Mouse (Mus musculus): ENCODE measurements around the gene Foxn3. TPM values are rescaled to one million over a fixed set of nuclear protein-coding genes. Genes with fewer than 3 reads are reported as not detected.

Gene Foxn3
- 87.3 and 91.9 TPM in 2 replicates for polyA plus RNA-seq (2014; fragmentation: Nextera tagmentation; extraction: Ambion mirVana)

GRCm38 (mm10) chr12:99563219-99564059, at the start of gene Foxn3:
TSS of gene Foxn3 (minus strand) at chr12:99563582.
- peak within 1 kb of the TSS; percentile 58; the same call in 1 of the 2 replicates for H3K27ac ChIP-seq (ENCODE audit: low read depth, low read length)
- H3K36me3 ChIP-seq (ENCODE audit: control insufficient read depth, insufficient read depth, low read length): no peaks in the 10 kb centered on the region
- WGBS: under 1% methylated on average over 54 of the region's 66 CpGs
- DNase-seq (ENCODE audit: low spot score) (peak; percentile 93), ATAC-seq (replicated peaks; ENCODE audit: low FRiP score) (peak; percentile 92)
- peaks cover 10% of the 10 kb centered on the region for H3K4me1 ChIP-seq (replicated peaks; ENCODE audit: control insufficient read depth, insufficient read depth, low read length)
- peak within 1 kb of the TSS; percentile 83 for H3K4me2 ChIP-seq (ENCODE audit: low read depth, low read length, severe bottlenecking)
- H3K9ac ChIP-seq (ENCODE audit: low read length): peak within 1 kb of the TSS; percentile 89
- no peaks in the 10 kb centered on the region for H3K9me3 ChIP-seq (ENCODE audit: control insufficient read depth, low read length)
- peak within 1 kb of the TSS; percentile 71 for H3K4me3 ChIP-seq (ENCODE audit: low read depth, low read length)
- H3K27me3 ChIP-seq (ENCODE audit: control insufficient read depth, insufficient read depth, low read length): no peaks in the 10 kb centered on the region

- WGBS: 43% methylated on average over 9 of the region's 9 CpGs
- ATAC-seq (replicated peaks; ENCODE audit: low FRiP score): no peak
- Histone ChIP-seq H3K4me1 (replicated peaks; ENCODE audit: control insufficient read depth, insufficient read depth, low read length) (no peaks in the 10 kb centered on the region), H3K27ac (ENCODE audit: low read depth, low read length) (no peak overlapping the region), H3K36me3 (ENCODE audit: control insufficient read depth, insufficient read depth, low read length) (no peaks in the 10 kb centered on the region), H3K9me3 (ENCODE audit: control insufficient read depth, low read length) (no peaks in the 10 kb centered on the region), H3K4me3 (ENCODE audit: low read depth, low read length) (no peak overlapping the region), H3K9ac (ENCODE audit: low read length) (no peak overlapping the region), H3K27me3 (ENCODE audit: control insufficient read depth, insufficient read depth, low read length) (no peaks in the 10 kb centered on the region), H3K4me2 (ENCODE audit: low read depth, low read length, severe bottlenecking) (no peak overlapping the region)
- DNase-seq (ENCODE audit: low spot score): peak; percentile 47
Measured at GRCm38 (mm10) chr12:99612181-99612871, 48.9 kb upstream of the Foxn3 start.

- DNase-seq (ENCODE audit: low spot score): no peak
- Histone ChIP-seq H3K9me3 (ENCODE audit: control insufficient read depth, low read length) (no peaks in the 10 kb centered on the region), H3K27me3 (ENCODE audit: control insufficient read depth, insufficient read depth, low read length) (no peaks in the 10 kb centered on the region), H3K4me3 (ENCODE audit: low read depth, low read length) (no peak overlapping the region), H3K4me1 (replicated peaks; ENCODE audit: control insufficient read depth, insufficient read depth, low read length) (no peaks in the 10 kb centered on the region), H3K36me3 (ENCODE audit: control insufficient read depth, insufficient read depth, low read length) (no peaks in the 10 kb centered on the region), H3K4me2 (ENCODE audit: low read depth, low read length, severe bottlenecking) (no peak overlapping the region), H3K9ac (ENCODE audit: low read length) (no peak overlapping the region), H3K27ac (ENCODE audit: low read depth, low read length) (no peak overlapping the region)
- WGBS: 95% methylated on average over 7 of the region's 7 CpGs
- ATAC-seq (replicated peaks; ENCODE audit: low FRiP score): no peak
Measured at GRCm38 (mm10) chr12:99610868-99611267, 47.5 kb upstream of the Foxn3 start.

- Histone ChIP-seq H3K36me3 (ENCODE audit: control insufficient read depth, insufficient read depth, low read length) (no peaks in the 10 kb centered on the region), H3K4me3 (ENCODE audit: low read depth, low read length) (no peak overlapping the region), H3K4me2 (ENCODE audit: low read depth, low read length, severe bottlenecking) (no peak overlapping the region), H3K4me1 (replicated peaks; ENCODE audit: control insufficient read depth, insufficient read depth, low read length) (no peaks in the 10 kb centered on the region), H3K9me3 (ENCODE audit: control insufficient read depth, low read length) (no peaks in the 10 kb centered on the region), H3K9ac (ENCODE audit: low read length) (no peak overlapping the region), H3K27me3 (ENCODE audit: control insufficient read depth, insufficient read depth, low read length) (no peaks in the 10 kb centered on the region), H3K27ac (ENCODE audit: low read depth, low read length) (no peak overlapping the region)
- DNase-seq (ENCODE audit: low spot score) (no peak), ATAC-seq (replicated peaks; ENCODE audit: low FRiP score) (no peak)
- 92% methylated on average over 16 of the region's 16 CpGs for WGBS
Measured at GRCm38 (mm10) chr12:99610069-99610815, 46.9 kb upstream of the Foxn3 start.

GRCm38 (mm10) chr12:99609643-99610042, 46.3 kb upstream of the Foxn3 start:
- Histone ChIP-seq H3K9ac (ENCODE audit: low read length) (no peak overlapping the region), H3K27me3 (ENCODE audit: control insufficient read depth, insufficient read depth, low read length) (no peaks in the 10 kb centered on the region), H3K4me1 (replicated peaks; ENCODE audit: control insufficient read depth, insufficient read depth, low read length) (no peaks in the 10 kb centered on the region), H3K27ac (ENCODE audit: low read depth, low read length) (no peak overlapping the region), H3K36me3 (ENCODE audit: control insufficient read depth, insufficient read depth, low read length) (no peaks in the 10 kb centered on the region), H3K4me3 (ENCODE audit: low read depth, low read length) (no peak overlapping the region), H3K4me2 (ENCODE audit: low read depth, low read length, severe bottlenecking) (no peak overlapping the region), H3K9me3 (ENCODE audit: control insufficient read depth, low read length) (no peaks in the 10 kb centered on the region)
- 85% methylated on average over 5 of the region's 5 CpGs for WGBS
- ATAC-seq (replicated peaks; ENCODE audit: low FRiP score) (no peak), DNase-seq (ENCODE audit: low spot score) (no peak)

- no peak overlapping the region for H3K4me3 ChIP-seq (ENCODE audit: low read depth, low read length)
- no peak overlapping the region for H3K27ac ChIP-seq (ENCODE audit: low read depth, low read length)
- 89% methylated on average over 10 of the region's 10 CpGs for WGBS
- H3K9me3 ChIP-seq (ENCODE audit: control insufficient read depth, low read length): no peaks in the 10 kb centered on the region
- H3K27me3 ChIP-seq (ENCODE audit: control insufficient read depth, insufficient read depth, low read length): no peaks in the 10 kb centered on the region
- H3K4me2 ChIP-seq (ENCODE audit: low read depth, low read length, severe bottlenecking): no peak overlapping the region
- no peaks in the 10 kb centered on the region for H3K36me3 ChIP-seq (ENCODE audit: control insufficient read depth, insufficient read depth, low read length)
- no peak for DNase-seq (ENCODE audit: low spot score)
- H3K4me1 ChIP-seq (replicated peaks; ENCODE audit: control insufficient read depth, insufficient read depth, low read length): no peaks in the 10 kb centered on the region
- no peak for ATAC-seq (replicated peaks; ENCODE audit: low FRiP score)
- H3K9ac ChIP-seq (ENCODE audit: low read length): no peak overlapping the region
Measured at GRCm38 (mm10) chr12:99608279-99608955, 45.0 kb upstream of the Foxn3 start.

- Histone ChIP-seq H3K36me3 (ENCODE audit: control insufficient read depth, insufficient read depth, low read length) (no peaks in the 10 kb centered on the region), H3K9me3 (ENCODE audit: control insufficient read depth, low read length) (no peaks in the 10 kb centered on the region), H3K27ac (ENCODE audit: low read depth, low read length) (no peak overlapping the region), H3K4me3 (ENCODE audit: low read depth, low read length) (no peak overlapping the region), H3K4me2 (ENCODE audit: low read depth, low read length, severe bottlenecking) (no peak overlapping the region), H3K9ac (ENCODE audit: low read length) (no peak overlapping the region), H3K27me3 (ENCODE audit: control insufficient read depth, insufficient read depth, low read length) (no peaks in the 10 kb centered on the region), H3K4me1 (replicated peaks; ENCODE audit: control insufficient read depth, insufficient read depth, low read length) (no peaks in the 10 kb centered on the region)
- ATAC-seq (replicated peaks; ENCODE audit: low FRiP score) (no peak), DNase-seq (ENCODE audit: low spot score) (no peak)
- 84% methylated on average over 2 of the region's 2 CpGs for WGBS
Measured at GRCm38 (mm10) chr12:99603381-99603780, 40.0 kb upstream of the Foxn3 start.

- whole genome bisulfite sequencing: 96% methylated on average over 3 of the region's 3 CpGs
- H3K4me1 ChIP-seq (replicated peaks; ENCODE audit: control insufficient read depth, insufficient read depth, low read length): no peaks in the 10 kb centered on the region
- H3K27me3 ChIP-seq (ENCODE audit: control insufficient read depth, insufficient read depth, low read length): no peaks in the 10 kb centered on the region
- H3K4me3 ChIP-seq (ENCODE audit: low read depth, low read length): no peak overlapping the region
- DNase-seq (ENCODE audit: low spot score) (no peak), ATAC-seq (replicated peaks; ENCODE audit: low FRiP score) (no peak)
- H3K36me3 ChIP-seq (ENCODE audit: control insufficient read depth, insufficient read depth, low read length): no peaks in the 10 kb centered on the region
- no peak overlapping the region for H3K4me2 ChIP-seq (ENCODE audit: low read depth, low read length, severe bottlenecking)
- H3K9me3 ChIP-seq (ENCODE audit: control insufficient read depth, low read length): no peaks in the 10 kb centered on the region
- H3K27ac ChIP-seq (ENCODE audit: low read depth, low read length): no peak overlapping the region
- H3K9ac ChIP-seq (ENCODE audit: low read length): no peak overlapping the region
Measured at GRCm38 (mm10) chr12:99601841-99602240, 38.5 kb upstream of the Foxn3 start.

Measured in forebrain, embryonic 11.5 days (tissue).